Mouse (Mus musculus): ENCODE results near the gene Lin9. TPM values are rescaled to one million over a fixed set of nuclear protein-coding genes. Genes with fewer than 3 reads are reported as not detected.
A peak's percentile ranks its signal among the peaks of the same experiment; 100 is the strongest.

Lin9 gene
- total RNA-seq, 2 experiments from 2014 or later, result 4.2 to 4.5 TPM

- DNase-seq (ENCODE audit: low spot score in 2 of 2), result no peak
- intact Hi-C loops (cut with DNase I), result no loop called here
Measured at GRCm38 (mm10) chr1:180698063-180698462, 57.1 kb downstream of the Lin9 start.

- DNase-seq (ENCODE audit: low spot score in 2 of 2), result no peak
- intact Hi-C loops (cut with DNase I), result no loop called here
Measured at GRCm38 (mm10) chr1:180703400-180703799, 62.5 kb downstream of the Lin9 start.

- DNase-seq (ENCODE audit: low spot score in 2 of 2), result no peak
- intact Hi-C loops (cut with DNase I), result no loop called here
Measured at GRCm38 (mm10) chr1:180707368-180707767, 66.4 kb downstream of the Lin9 start.

GRCm38 (mm10) chr1:180707813-180708212, 66.9 kb downstream of the Lin9 start:
- no peak for DNase-seq (ENCODE audit: low spot score in 2 of 2)
- intact Hi-C loops (cut with DNase I), result no loop called here

GRCm38 (mm10) chr1:180708935-180709776, 68.2 kb downstream of the Lin9 start:
- intact Hi-C loops (cut with DNase I), result no loop called here
- DNase-seq (ENCODE audit: low spot score in 2 of 2), result no peak

GRCm38 (mm10) chr1:180718756-180719155, 77.8 kb downstream of the Lin9 start:
- DNase-seq (ENCODE audit: low spot score in 2 of 2), result no peak
- intact Hi-C loops (cut with DNase I), result no loop called here

- no peak for DNase-seq (ENCODE audit: low spot score in 2 of 2)
- intact Hi-C loops (cut with DNase I), result no loop called here
Measured at GRCm38 (mm10) chr1:180719483-180719882, 78.5 kb downstream of the Lin9 start.

GRCm38 (mm10) chr1:180719951-180720689, 79.2 kb downstream of the Lin9 start:
- intact Hi-C loops (cut with DNase I), result loop anchor here (1.0 kb wide), 1 partner anchor 44 kb away; no protein-coding TSS in a partner anchor
- peak; percentile 51 to 66 for DNase-seq (ENCODE audit: low spot score in 2 of 2)

- intact Hi-C loops (cut with DNase I), result no loop called here
- DNase-seq (ENCODE audit: low spot score in 2 of 2), result no peak
Measured at GRCm38 (mm10) chr1:180722608-180723007, 81.7 kb downstream of the Lin9 start.

- intact Hi-C loops (cut with DNase I), result no loop called here
Measured at GRCm38 (mm10) chr1:180723701-180724238, 82.8 kb downstream of the Lin9 start.

GRCm38 (mm10) chr1:180725704-180726179, 84.8 kb downstream of the Lin9 start, which contains the start of gene Acbd3:
Gene Acbd3 (plus strand): TSS chr1:180726043.
- peak; percentile 89 to 91 for DNase-seq (ENCODE audit: low spot score in 2 of 2)
- intact Hi-C loops (cut with DNase I), result no loop called here

More at GRCm38 (mm10) chr1:180723701-180724238, 82.8 kb downstream of the Lin9 start:
- DNase-seq (ENCODE audit: low spot score in 2 of 2), result no peak

GRCm38 (mm10) chr1:180726183-180726582, 85.2 kb downstream of the Lin9 start:
- intact Hi-C loops (cut with DNase I), result no loop called here
- no peak for DNase-seq (ENCODE audit: low spot score in 2 of 2)

- DNase-seq (ENCODE audit: low spot score in 2 of 2), result no peak
- intact Hi-C loops (cut with DNase I), result no loop called here
Measured at GRCm38 (mm10) chr1:180729231-180729630, 88.3 kb downstream of the Lin9 start.

Other genes with a start within 250 kb of the Lin9 start
- gene Stum, start 157.6 kb upstream of the Lin9 start, total RNA-seq (2021), result 100 to 1,000 TPM; 150 to 173 TPM
- gene Parp1, start 72.2 kb upstream of the Lin9 start, total RNA-seq (2021), result 10 to 100 TPM; 87.3 to 88.3 TPM
- not detected for gene Mixl1, start 55.9 kb downstream of the Lin9 start, total RNA-seq (2021)
- gene Acbd3, start 84.9 kb downstream of the Lin9 start, total RNA-seq (2021), result 10 to 100 TPM; 30.1 to 35.1 TPM
- 100 to 1,000 TPM; 274 to 285 TPM for gene H3f3a, start 172.8 kb downstream of the Lin9 start, total RNA-seq (2021)
- gene Sde2, start 210.0 kb downstream of the Lin9 start, total RNA-seq (2021), result 10 to 100 TPM; 20.3 to 21.9 TPM